Mouse (Mus musculus): ENCODE data around the gene Slc7a5. TPM values are rescaled to one million over a fixed set of nuclear protein-coding genes. Genes with fewer than 3 reads are reported as not detected.
A peak's percentile ranks its signal among the peaks of the same experiment; 100 is the strongest.

The Slc7a5 gene
- polyA plus RNA-seq, 1 experiment from 2014 or later: 19.8 TPM

DNA sequence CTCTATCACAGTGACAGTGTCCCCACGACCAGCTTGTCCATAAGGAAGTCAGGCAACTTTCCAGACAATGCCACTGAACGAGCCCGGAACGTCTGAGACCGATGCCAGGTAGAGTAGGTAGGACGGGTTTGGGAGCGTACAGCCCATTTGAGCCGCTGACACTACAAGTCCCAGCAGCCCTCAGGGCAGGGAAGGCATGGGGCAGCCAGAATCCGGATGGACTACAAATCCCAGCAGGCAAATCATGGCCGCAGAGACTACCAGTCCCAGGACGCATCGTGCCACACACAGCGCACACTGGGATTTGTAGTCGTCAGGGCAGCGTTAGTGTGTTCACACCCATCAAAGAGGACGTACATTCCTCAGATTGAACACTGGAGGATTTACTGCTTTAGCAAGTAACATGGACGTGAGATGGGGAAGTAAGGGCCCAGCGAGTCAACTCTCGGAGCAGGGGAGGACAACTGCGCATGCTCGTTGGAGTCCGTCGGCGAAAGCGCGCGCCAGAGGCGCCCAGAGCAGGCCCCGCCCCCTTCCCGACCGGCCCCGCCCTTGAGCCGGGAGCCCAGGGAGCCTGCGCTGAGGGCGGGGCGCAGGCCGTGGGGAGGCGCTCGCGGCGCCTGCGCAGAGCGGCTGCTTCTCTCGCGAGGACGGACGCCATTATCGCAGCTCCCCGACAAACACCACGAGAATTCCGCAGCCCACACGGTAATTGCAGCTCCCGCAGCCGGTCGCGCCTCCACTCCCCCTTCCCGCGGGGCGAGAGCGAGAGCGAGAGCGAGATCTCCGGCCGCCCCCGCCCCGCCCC lies 42.7 kb upstream of the Slc7a5 start:
- WGBS: under 1% methylated on average over 64 of the region's 66 CpGs
- peaks cover 50% of the 10 kb centered on the region for H3K4me1 ChIP-seq (ENCODE audit: control insufficient read depth, insufficient read depth, low read length)

DNA sequence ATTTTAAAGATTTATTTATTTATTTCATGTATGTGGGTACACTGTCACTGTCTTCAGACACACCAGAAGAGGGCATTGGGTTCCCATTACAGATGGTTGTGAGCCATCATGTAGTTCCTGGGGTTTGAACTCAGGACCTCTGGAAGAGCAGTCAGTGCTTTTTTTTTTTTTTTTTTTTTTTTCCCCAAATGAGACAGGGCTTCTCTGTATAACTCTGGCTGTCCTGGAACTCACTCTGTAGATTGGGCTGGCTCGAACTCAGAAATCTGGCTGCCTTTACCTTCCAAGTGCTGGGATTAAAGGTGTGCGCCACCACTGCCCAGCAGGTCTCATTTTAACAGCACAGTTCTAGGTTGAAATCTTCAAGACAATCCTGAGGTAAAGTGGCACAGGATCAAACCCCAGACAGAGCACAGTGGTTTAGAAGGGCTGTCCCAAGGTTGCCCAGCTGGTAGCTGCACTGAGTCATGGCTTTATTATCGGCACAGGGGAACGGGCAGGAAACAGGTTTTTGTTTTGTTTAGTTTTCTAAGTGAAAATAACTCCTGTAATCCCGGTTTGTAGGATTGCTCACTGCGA lies 41.8 kb upstream of the Slc7a5 start, which contains the start of gene Banp:
TSS of gene Banp (plus strand) at position 529 of the 579 bp plus-strand sequence.
- peaks cover 47% of the 10 kb centered on the region for H3K4me1 ChIP-seq (ENCODE audit: control insufficient read depth, insufficient read depth, low read length)
- no peak for ATAC-seq (ENCODE audit: insufficient read depth, low FRiP score)

More for the DNA sequence above, 42.7 kb upstream of the Slc7a5 start:
- no peaks in the 10 kb centered on the region for H3K9me3 ChIP-seq (replicated peaks; ENCODE audit: control insufficient read depth, low read length)
- no peaks in the 10 kb centered on the region for H3K36me3 ChIP-seq (ENCODE audit: control insufficient read depth, insufficient read depth, low read length)
- H3K4me2 ChIP-seq (ENCODE audit: low read depth, low read length): peak overlapping the region; percentile 92
- peak; percentile 94 for ATAC-seq (ENCODE audit: insufficient read depth, low FRiP score)
- H3K27me3 ChIP-seq (ENCODE audit: control insufficient read depth, insufficient read depth, low read length): no peaks in the 10 kb centered on the region
- H3K9ac ChIP-seq (ENCODE audit: low read length): peak overlapping the region; percentile 99
- H3K27ac ChIP-seq (ENCODE audit: low read length): peak overlapping the region; percentile 96
- H3K4me3 ChIP-seq (replicated peaks; ENCODE audit: low read length): peak overlapping the region; percentile 89

DNA sequence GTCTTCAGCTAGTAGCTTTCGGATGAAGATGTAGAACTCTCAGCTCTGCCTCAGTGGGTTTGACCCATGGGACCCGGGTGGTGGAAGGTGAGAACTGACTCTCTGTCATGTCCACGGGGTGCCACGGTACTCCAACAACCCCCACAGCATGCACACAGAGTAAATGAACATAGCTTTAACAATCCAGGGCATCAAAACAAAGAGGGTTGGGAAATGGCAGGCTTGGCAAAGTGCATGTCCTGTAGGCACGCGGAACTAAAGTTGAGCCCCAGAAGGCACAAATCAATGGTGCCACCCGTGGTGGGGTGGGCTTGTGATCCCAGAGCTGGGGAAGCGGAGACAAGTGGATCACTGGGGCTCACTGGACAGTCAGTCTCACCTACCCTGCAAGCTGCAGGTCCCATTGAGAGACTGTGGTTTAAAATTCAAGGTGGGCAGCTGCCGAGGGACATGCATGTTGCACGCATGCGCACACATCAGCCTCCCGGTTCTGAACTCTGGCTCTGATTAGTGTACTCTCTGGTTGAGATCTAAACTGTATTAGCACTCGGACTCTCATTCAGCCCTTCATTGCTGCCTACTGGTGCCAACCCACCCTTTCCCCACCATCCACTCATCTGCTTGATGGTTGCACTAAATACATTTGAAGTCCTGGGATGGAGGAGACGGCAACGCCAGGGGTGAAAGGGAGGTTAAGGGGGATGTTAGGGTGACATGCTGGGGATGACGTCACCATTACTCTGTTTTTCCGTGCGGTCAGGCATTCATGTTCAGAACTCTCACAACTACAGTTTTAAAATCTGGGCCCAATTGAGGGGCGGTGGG lies 41.0 kb upstream of the Slc7a5 start:
- H3K9ac ChIP-seq (ENCODE audit: low read length): peak overlapping the region; percentile 63
- no peaks in the 10 kb centered on the region for H3K36me3 ChIP-seq (ENCODE audit: control insufficient read depth, insufficient read depth, low read length)
- peak overlapping the region; percentile 41 for H3K4me3 ChIP-seq (replicated peaks; ENCODE audit: low read length)
- ATAC-seq (ENCODE audit: insufficient read depth, low FRiP score): no peak
- peak overlapping the region; percentile 92 for H3K27ac ChIP-seq (ENCODE audit: low read length)
- H3K9me3 ChIP-seq (replicated peaks; ENCODE audit: control insufficient read depth, low read length): no peaks in the 10 kb centered on the region
- no peaks in the 10 kb centered on the region for H3K27me3 ChIP-seq (ENCODE audit: control insufficient read depth, insufficient read depth, low read length)
- WGBS: 49% methylated on average over 19 of the region's 19 CpGs
- H3K4me2 ChIP-seq (ENCODE audit: low read depth, low read length): peak overlapping the region; percentile 60
- H3K4me1 ChIP-seq (ENCODE audit: control insufficient read depth, insufficient read depth, low read length): peaks cover 47% of the 10 kb centered on the region

More for the DNA sequence above, 41.8 kb upstream of the Slc7a5 start, which contains the start of gene Banp:
- Histone ChIP-seq H3K27ac (ENCODE audit: low read length) (peak within 1 kb of the TSS; percentile 96), H3K36me3 (ENCODE audit: control insufficient read depth, insufficient read depth, low read length) (no peaks in the 10 kb centered on the region), H3K9me3 (replicated peaks; ENCODE audit: control insufficient read depth, low read length) (no peaks in the 10 kb centered on the region), H3K27me3 (ENCODE audit: control insufficient read depth, insufficient read depth, low read length) (no peaks in the 10 kb centered on the region), H3K4me3 (replicated peaks; ENCODE audit: low read length) (peak within 1 kb of the TSS; percentile 89), H3K4me2 (ENCODE audit: low read depth, low read length) (peak within 1 kb of the TSS; percentile 92), H3K9ac (ENCODE audit: low read length) (peak within 1 kb of the TSS; percentile 99)
- 57% methylated on average over 6 of the region's 6 CpGs for WGBS

DNA sequence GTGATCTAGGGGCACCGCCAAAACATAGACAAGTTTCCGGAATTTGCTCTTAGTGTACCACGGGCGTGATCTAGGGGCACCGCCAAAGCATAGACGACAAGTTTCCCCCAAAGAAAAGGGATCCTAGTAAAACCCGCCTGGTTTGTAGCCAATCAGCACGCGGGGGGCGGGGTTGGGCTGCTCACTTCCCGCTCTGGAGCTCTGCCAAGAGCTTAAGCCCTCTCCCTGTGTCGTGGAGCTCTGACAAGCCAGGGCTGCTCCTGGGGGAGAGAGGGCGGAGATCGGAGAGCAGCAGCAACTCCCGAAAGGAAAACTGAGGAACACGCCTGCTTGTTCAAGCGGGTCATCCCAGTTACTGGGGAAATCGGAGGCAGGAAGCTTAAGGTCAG lies 40.3 kb upstream of the Slc7a5 start:
- no peaks in the 10 kb centered on the region for H3K36me3 ChIP-seq (ENCODE audit: control insufficient read depth, insufficient read depth, low read length)
- WGBS: under 1% methylated on average over 18 of the region's 18 CpGs

DNA sequence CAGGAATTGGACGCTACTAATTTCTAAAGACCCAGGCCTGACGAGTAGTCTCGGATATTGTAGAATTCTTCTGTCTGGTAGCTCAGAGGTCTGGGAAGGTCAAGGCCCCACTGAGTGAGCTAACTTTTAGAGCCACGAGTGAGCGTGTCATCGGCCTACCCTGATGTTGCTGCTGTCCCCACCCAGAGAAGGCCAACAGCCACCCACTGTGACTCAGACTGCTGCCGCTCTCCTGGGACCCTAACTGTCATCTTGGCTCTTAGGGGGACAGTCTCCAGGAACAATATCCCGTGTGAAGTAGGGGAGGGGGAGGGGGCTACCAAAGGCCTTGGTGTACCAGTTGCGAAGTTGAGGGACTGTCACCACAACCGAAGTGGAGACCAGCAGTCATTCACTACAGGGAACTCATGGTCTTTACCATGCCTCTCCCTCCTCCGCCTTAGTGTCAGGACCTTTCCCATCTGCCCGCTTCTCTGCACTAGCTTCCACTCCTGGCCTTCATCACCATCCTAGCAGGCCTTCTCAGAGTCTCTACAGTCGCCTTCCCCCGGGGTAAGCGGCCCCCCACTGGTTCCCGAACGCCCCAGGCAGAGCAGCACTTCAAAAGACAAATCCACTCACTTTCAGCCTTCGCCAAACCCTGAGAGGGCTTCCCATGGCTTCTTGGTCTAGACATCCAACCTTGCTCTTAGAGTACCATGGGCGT lies 39.7 kb upstream of the Slc7a5 start:
- no peaks in the 10 kb centered on the region for H3K9me3 ChIP-seq (replicated peaks; ENCODE audit: control insufficient read depth, low read length)
- no peak for ATAC-seq (ENCODE audit: insufficient read depth, low FRiP score)
- H3K27ac ChIP-seq (ENCODE audit: low read length): peak overlapping the region; percentile 92
- H3K4me1 ChIP-seq (ENCODE audit: control insufficient read depth, insufficient read depth, low read length): peaks cover 34% of the 10 kb centered on the region
- peak overlapping the region; percentile 41 for H3K4me3 ChIP-seq (replicated peaks; ENCODE audit: low read length)
- H3K36me3 ChIP-seq (ENCODE audit: control insufficient read depth, insufficient read depth, low read length): no peaks in the 10 kb centered on the region
- H3K4me2 ChIP-seq (ENCODE audit: low read depth, low read length): peak overlapping the region; percentile 60
- H3K9ac ChIP-seq (ENCODE audit: low read length): peak overlapping the region; percentile 67
- no peaks in the 10 kb centered on the region for H3K27me3 ChIP-seq (ENCODE audit: control insufficient read depth, insufficient read depth, low read length)
- 27% methylated on average over 19 of the region's 19 CpGs for WGBS

More for the DNA sequence above, 40.3 kb upstream of the Slc7a5 start:
- Histone ChIP-seq H3K4me2 (ENCODE audit: low read depth, low read length) (peak overlapping the region; percentile 60), H3K9ac (ENCODE audit: low read length) (peak overlapping the region; percentile 67), H3K27me3 (ENCODE audit: control insufficient read depth, insufficient read depth, low read length) (no peaks in the 10 kb centered on the region), H3K4me1 (ENCODE audit: control insufficient read depth, insufficient read depth, low read length) (peaks cover 40% of the 10 kb centered on the region), H3K9me3 (replicated peaks; ENCODE audit: control insufficient read depth, low read length) (no peaks in the 10 kb centered on the region), H3K4me3 (replicated peaks; ENCODE audit: low read length) (peak overlapping the region; percentile 41), H3K27ac (ENCODE audit: low read length) (peak overlapping the region; percentile 92)
- ATAC-seq (ENCODE audit: insufficient read depth, low FRiP score): peak; percentile 65

DNA sequence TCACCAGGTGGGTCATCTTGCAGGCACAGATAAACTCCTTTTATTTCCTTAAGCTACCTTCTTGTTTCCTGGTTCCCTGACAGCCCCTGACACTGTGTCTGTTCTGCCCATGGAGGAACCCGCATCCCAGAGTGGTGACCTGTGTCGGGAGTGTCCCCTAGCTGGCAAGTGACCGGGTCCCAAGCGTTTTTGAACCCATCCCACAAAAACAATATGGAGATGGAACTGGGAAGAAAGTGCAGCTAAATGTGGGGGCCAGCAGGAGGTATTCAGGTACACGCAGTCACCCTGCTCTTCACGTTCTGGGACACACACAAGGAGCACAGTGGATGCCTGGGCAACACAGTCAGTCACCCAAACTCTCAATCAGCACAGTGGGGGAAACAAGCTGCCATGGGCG lies 38.9 kb upstream of the Slc7a5 start:
- Histone ChIP-seq H3K4me1 (ENCODE audit: control insufficient read depth, insufficient read depth, low read length) (peaks cover 26% of the 10 kb centered on the region), H3K36me3 (ENCODE audit: control insufficient read depth, insufficient read depth, low read length) (no peaks in the 10 kb centered on the region), H3K4me2 (ENCODE audit: low read depth, low read length) (no peak overlapping the region), H3K27ac (ENCODE audit: low read length) (no peak overlapping the region), H3K4me3 (replicated peaks; ENCODE audit: low read length) (no peak overlapping the region), H3K27me3 (ENCODE audit: control insufficient read depth, insufficient read depth, low read length) (no peaks in the 10 kb centered on the region), H3K9me3 (replicated peaks; ENCODE audit: control insufficient read depth, low read length) (no peaks in the 10 kb centered on the region), H3K9ac (ENCODE audit: low read length) (no peak overlapping the region)
- WGBS: 82% methylated on average over 7 of the region's 7 CpGs
- no peak for ATAC-seq (ENCODE audit: insufficient read depth, low FRiP score)

DNA sequence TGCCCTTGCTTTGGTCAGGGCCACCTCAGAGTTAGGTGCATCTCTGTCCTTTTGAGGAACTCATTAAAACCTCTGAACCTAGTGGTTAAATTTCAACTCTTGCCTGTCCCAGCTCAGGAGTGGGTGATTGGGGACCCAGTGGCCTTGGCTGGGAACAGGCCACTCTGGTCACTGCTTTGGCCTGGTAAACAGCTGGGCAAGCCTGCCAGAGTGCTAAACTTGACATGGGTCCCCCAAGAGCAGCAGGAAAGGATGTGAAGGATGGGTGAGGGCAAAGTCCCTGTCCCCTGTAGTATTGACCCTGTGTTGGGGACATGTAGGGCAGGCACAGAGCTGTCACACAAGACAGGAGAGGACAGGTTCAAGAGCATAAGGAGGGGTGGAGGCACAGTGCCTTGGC lies 37.3 kb upstream of the Slc7a5 start, which contains the start of gene Car5a:
TSS of gene Car5a (minus strand) at position 74 of the 400 bp plus-strand sequence.
- Histone ChIP-seq H3K27me3 (ENCODE audit: control insufficient read depth, insufficient read depth, low read length) (no peaks in the 10 kb centered on the region), H3K9ac (ENCODE audit: low read length) (no peak within 1 kb of the TSS), H3K9me3 (replicated peaks; ENCODE audit: control insufficient read depth, low read length) (no peaks in the 10 kb centered on the region), H3K36me3 (ENCODE audit: control insufficient read depth, insufficient read depth, low read length) (no peaks in the 10 kb centered on the region), H3K4me3 (replicated peaks; ENCODE audit: low read length) (no peak within 1 kb of the TSS), H3K27ac (ENCODE audit: low read length) (no peak within 1 kb of the TSS), H3K4me2 (ENCODE audit: low read depth, low read length) (no peak within 1 kb of the TSS), H3K4me1 (ENCODE audit: control insufficient read depth, insufficient read depth, low read length) (peaks cover 23% of the 10 kb centered on the region)
- no peak for ATAC-seq (ENCODE audit: insufficient read depth, low FRiP score)

DNA sequence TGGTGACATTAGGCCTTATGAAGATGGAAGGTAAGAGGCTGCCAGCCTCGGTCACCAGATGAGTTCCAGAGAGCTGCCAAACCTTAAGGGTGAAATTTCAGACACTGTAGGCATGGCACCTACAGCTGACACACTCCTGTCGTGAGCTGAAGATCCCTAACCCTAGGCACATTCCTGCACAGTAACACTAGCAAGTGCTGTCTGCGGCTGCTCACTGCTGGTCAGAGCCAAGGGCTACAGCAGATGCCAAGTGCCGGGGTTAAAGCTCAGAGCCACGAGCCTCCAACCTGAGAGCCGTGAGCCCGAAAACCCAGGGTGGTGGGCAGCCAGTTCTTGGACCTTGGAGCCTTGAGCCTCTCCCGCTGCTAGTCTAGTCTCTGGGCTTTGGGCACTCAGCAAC lies 36.2 kb upstream of the Slc7a5 start:
- H3K9me3 ChIP-seq (replicated peaks; ENCODE audit: control insufficient read depth, low read length): no peaks in the 10 kb centered on the region
- WGBS: 79% methylated on average over 8 of the region's 8 CpGs
- no peaks in the 10 kb centered on the region for H3K36me3 ChIP-seq (ENCODE audit: control insufficient read depth, insufficient read depth, low read length)
- H3K27ac ChIP-seq (ENCODE audit: low read length): no peak overlapping the region
- H3K4me3 ChIP-seq (replicated peaks; ENCODE audit: low read length): no peak overlapping the region
- no peak overlapping the region for H3K4me2 ChIP-seq (ENCODE audit: low read depth, low read length)
- H3K9ac ChIP-seq (ENCODE audit: low read length): no peak overlapping the region
- no peaks in the 10 kb centered on the region for H3K27me3 ChIP-seq (ENCODE audit: control insufficient read depth, insufficient read depth, low read length)
- peaks cover 15% of the 10 kb centered on the region for H3K4me1 ChIP-seq (ENCODE audit: control insufficient read depth, insufficient read depth, low read length)
- ATAC-seq (ENCODE audit: insufficient read depth, low FRiP score): no peak

All from stomach, embryonic 16.5 days (tissue).